ENCODE assay signal across 1 mouse cellular context in genomic region chr3:89869556-89869955, GRCm38 (mm10).
TF ChIP-seq lines count a peak whose summit lies in the region.

No protein-coding gene starts in this region.

TF ChIP-seq in CH12.LX, 34 proteins besides CTCF, POLR2A, EP300 and RAD21 (continued from another document):
- TF ChIP-seq NRF1 (IDR thresholded peaks at IDR 0.05; ENCODE audit: low read depth, low read length) (no peak), E2F4 (IDR thresholded peaks at IDR 0.05; ENCODE audit: insufficient replicate concordance, low read depth, low read length) (no peak), CHD1 (IDR thresholded peaks at IDR 0.05; ENCODE audit: low read depth, low read length) (no peak), ELF1 (IDR thresholded peaks at IDR 0.05; ENCODE audit: low read depth, low read length) (peak; percentile 44; the same call in 1 of the 2 replicates), MXI1 (IDR thresholded peaks at IDR 0.05; ENCODE audit: low read depth, low read length) (peak; percentile 74; the same call in 1 of the 2 replicates)
